Mouse (Mus musculus) spleen, adult 2 months (tissue): ENCODE measurements around the gene Hnrnpul2.

Experiments
- CTCF ChIP-seq: fragments of 200-500 bp; IDR thresholded peaks from 2 replicates; pipeline ENCODE4 v1.5.1; 2011; ENCODE audit warnings: mild to moderate bottlenecking, inconsistent platforms; ENCODE audit not compliant: insufficient read depth, insufficient read length, insufficient replicate concordance; ENCODE audit errors: extremely low read depth
- POLR2A ChIP-seq: fragments of 200-500 bp; IDR thresholded peaks from 2 replicates; pipeline ENCODE4 v1.6.1; 2011; ENCODE audit warnings: low read depth, low read length, inconsistent platforms

GRCm38 (mm10) chr19:8818301-8818798, 1.5 kb upstream of the Hnrnpul2 start:
- TF ChIP-seq CTCF (no peak), POLR2A (no peak)
